Mouse (Mus musculus): ENCODE data around the gene Wwox. TPM values are rescaled to one million over a fixed set of nuclear protein-coding genes. Genes with fewer than 3 reads are reported as not detected.

Wwox gene
- polyA plus RNA-seq (2012; ENCODE audit: insufficient read depth, low replicate concordance): 2.5 and 4.7 TPM in 2 replicates

DNA sequence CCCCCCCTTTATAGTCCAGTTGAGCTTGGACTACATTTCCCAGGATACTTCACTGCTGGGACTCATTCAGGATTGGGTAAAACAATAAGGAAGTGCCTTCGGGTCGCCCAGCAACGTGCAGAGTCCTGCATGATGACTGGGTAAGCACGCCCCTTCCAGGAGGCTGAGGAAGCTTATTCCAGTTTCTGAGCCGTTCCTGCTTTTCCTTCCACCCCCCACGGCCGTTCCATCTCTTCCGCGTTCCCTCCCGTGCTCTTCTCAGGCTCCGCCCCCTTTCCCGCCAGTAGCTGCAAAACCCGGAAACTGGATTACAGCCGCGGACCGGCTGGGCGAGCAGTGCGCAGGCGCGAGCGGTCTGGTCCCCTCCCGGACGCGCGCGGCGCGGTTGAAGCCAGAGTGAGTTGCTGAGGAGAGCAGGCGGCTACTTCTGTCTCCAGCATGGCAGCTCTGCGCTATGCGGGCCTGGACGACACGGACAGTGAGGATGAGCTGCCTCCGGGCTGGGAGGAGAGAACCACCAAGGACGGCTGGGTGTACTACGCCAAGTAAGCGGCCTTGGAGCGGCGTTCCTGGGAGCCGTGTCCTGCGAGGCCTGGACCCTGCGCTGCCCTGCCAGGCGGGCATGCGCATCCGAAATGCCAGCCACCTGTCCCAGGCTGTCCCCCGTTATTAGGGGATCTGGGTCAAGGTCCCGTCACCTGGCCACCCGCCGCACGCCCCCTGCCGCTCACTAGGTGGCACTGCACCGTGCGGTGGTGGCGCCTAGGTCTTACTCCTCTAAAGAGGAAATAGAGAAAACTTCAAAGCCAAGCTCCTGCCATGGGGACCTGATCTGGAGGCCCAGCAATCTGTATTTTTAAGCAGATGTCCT lies at the start of gene Wwox:
Gene Wwox, plus strand, starts transcription at position 322 of the 871 bp plus-strand sequence.
- Histone ChIP-seq H3K4me3 (replicated peaks) (peak within 1 kb of the TSS; percentile 92), H3K9me3 (no peaks in the 10 kb centered on the region), H3K27me3 (replicated peaks) (no peaks in the 10 kb centered on the region), H3K36me3 (replicated peaks; ENCODE audit: low read length) (peaks cover 8% of the 10 kb centered on the region), H3K4me1 (peaks cover 30% of the 10 kb centered on the region)
- TF ChIP-seq FLI1 (IDR thresholded peaks at IDR 0.05; ENCODE audit: low read length): no peak
- no peak for TF ChIP-seq GATA1 (IDR thresholded peaks at IDR 0.05; ENCODE audit: borderline replicate concordance, low read length)

DNA sequence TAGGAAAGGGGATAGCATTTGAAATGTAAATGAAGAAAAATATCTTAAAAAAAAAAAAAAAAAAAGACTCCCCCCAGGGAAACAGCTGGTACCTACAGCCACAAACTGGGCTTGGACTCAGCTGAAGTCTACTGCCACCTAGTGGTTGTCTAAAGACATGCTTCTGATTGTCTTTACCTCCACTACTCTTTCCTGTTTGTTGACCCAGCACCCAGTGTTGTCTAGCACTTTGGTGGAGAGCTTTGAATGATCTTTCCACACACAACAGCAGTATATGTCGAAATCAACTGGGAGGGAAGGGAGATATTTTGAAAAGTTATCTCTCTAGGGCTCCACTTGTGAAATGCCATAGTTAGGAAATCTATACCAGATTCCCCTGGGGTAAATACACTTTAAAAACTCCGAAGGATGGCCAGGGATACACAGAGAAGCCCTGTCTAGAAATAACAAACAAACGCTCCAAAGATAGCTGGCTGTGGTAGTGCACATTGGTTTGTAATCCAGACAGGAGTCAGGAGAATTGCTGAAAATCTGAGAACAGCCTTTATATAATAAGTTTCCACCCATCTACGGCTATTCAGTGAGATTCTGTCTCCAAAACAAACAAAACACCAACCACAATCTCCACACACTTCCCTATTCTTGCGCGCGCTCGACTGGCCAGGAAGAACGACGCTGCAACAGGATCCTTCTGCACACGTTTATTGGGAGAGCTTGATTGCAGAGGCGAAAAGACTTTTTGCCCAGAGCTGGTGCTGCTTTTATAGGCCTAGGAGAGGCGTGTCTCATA lies 48.8 kb upstream of the Wwox start:
- TF ChIP-seq GATA1 (IDR thresholded peaks at IDR 0.05; ENCODE audit: borderline replicate concordance, low read length): no peak
- TF ChIP-seq FLI1 (IDR thresholded peaks at IDR 0.05; ENCODE audit: low read length): no peak
- H3K9me3 ChIP-seq: no peaks in the 10 kb centered on the region

DNA sequence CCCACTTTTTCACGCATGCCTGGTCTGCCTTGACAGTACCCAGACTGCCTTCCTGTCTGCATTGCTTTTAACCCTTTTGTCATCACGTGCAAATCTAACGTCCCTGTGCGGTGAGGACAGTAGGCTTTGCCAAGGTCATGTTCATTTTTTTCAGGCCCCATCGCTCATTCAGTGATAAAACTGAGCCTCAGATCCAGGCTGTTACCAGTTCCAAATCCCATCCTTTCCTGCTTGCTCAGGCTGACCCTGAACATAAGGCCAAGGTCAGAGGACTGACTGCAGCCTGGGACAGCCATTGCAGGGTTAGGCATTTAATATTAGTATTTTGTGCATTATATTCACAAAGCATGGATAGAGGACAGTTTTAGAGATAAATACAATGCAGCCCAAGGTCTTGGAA lies 41.1 kb upstream of the Wwox start:
- Histone ChIP-seq H3K9me3 (peaks cover 11% of the 10 kb centered on the region), H3K27me3 (replicated peaks) (no peaks in the 10 kb centered on the region), H3K4me1 (no peaks in the 10 kb centered on the region), H3K4me3 (replicated peaks) (no peak overlapping the region), H3K36me3 (replicated peaks; ENCODE audit: low read length) (no peaks in the 10 kb centered on the region)
- no peak for TF ChIP-seq FLI1 (IDR thresholded peaks at IDR 0.05; ENCODE audit: low read length)
- TF ChIP-seq GATA1 (IDR thresholded peaks at IDR 0.05; ENCODE audit: borderline replicate concordance, low read length): no peak

More for the DNA sequence above, 48.8 kb upstream of the Wwox start:
- Histone ChIP-seq H3K27me3 (replicated peaks) (no peaks in the 10 kb centered on the region), H3K4me1 (peaks cover 12% of the 10 kb centered on the region), H3K36me3 (replicated peaks; ENCODE audit: low read length) (no peaks in the 10 kb centered on the region), H3K4me3 (replicated peaks) (no peak overlapping the region)

DNA sequence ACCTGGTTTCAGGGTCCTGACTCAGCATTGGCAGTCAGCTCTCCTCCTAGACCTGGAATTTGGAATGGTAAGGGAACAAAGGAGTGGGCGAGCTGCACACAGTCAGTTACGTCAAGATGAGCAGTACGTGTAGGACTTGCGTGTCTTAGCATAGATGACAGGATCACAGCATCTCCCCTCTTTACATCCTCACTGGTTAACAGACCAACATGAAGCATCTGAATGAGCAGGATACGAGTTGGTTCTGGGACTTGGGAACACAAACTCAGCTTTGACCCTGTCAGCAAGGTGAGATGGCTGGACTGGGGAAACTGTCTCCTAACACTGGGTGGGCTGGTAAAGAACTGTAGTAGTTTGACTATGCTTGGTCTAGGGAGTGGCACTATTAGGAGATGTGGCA lies 40.2 kb upstream of the Wwox start:
- Histone ChIP-seq H3K4me1 (no peaks in the 10 kb centered on the region), H3K27me3 (replicated peaks) (no peaks in the 10 kb centered on the region), H3K9me3 (peaks cover 11% of the 10 kb centered on the region), H3K36me3 (replicated peaks; ENCODE audit: low read length) (no peaks in the 10 kb centered on the region), H3K4me3 (replicated peaks) (no peak overlapping the region)
- no peak for TF ChIP-seq GATA1 (IDR thresholded peaks at IDR 0.05; ENCODE audit: borderline replicate concordance, low read length)
- TF ChIP-seq FLI1 (IDR thresholded peaks at IDR 0.05; ENCODE audit: low read length): no peak

DNA sequence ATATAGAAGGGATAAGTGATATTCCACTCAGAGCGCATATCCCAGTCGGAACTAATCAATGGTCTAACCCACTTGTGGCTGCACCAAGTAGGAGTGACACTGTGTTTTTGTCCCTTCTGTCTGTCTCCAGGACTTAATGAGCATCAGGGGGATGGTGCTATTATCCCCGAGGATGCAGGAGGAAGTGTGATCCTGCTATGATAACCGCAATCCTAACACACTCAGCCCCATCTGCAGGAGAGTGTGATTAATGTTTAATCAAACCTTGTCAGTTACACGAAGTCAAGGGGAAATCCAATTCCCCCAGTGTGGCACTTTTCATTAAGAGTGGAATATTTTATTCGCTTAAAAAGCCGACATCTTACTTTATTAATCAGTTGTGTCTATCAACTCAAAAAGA lies 37.8 kb upstream of the Wwox start:
- H3K9me3 ChIP-seq: peaks cover 11% of the 10 kb centered on the region
- no peaks in the 10 kb centered on the region for H3K36me3 ChIP-seq (replicated peaks; ENCODE audit: low read length)
- no peaks in the 10 kb centered on the region for H3K27me3 ChIP-seq (replicated peaks)
- H3K4me1 ChIP-seq: no peaks in the 10 kb centered on the region
- TF ChIP-seq GATA1 (IDR thresholded peaks at IDR 0.05; ENCODE audit: borderline replicate concordance, low read length) (no peak), FLI1 (IDR thresholded peaks at IDR 0.05; ENCODE audit: low read length) (no peak)
- no peak overlapping the region for H3K4me3 ChIP-seq (replicated peaks)

DNA sequence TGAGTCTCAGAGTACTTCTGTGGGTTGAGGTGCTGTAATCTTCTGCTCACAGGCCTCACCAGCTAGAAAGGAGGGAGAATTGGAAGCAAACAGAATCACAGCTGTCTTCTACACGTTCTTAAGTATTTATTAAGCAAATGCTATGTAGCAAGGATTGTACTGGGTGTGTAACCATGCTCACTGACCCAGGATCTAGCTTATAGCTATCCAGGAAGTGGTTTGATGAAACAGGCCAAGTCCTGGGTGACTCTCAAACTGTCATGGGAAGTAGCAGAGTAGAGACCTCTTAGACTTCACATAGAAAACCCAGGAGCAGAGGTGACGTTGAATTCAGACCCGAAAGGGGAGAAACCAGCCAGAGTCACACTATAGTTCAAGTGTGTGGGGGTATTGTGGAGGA lies 28.0 kb upstream of the Wwox start:
- no peak overlapping the region for H3K4me3 ChIP-seq (replicated peaks)
- no peaks in the 10 kb centered on the region for H3K27me3 ChIP-seq (replicated peaks)
- no peaks in the 10 kb centered on the region for H3K36me3 ChIP-seq (replicated peaks; ENCODE audit: low read length)
- no peaks in the 10 kb centered on the region for H3K4me1 ChIP-seq
- TF ChIP-seq GATA1 (IDR thresholded peaks at IDR 0.05; ENCODE audit: borderline replicate concordance, low read length) (no peak), FLI1 (IDR thresholded peaks at IDR 0.05; ENCODE audit: low read length) (no peak)
- peaks cover 10% of the 10 kb centered on the region for H3K9me3 ChIP-seq

DNA sequence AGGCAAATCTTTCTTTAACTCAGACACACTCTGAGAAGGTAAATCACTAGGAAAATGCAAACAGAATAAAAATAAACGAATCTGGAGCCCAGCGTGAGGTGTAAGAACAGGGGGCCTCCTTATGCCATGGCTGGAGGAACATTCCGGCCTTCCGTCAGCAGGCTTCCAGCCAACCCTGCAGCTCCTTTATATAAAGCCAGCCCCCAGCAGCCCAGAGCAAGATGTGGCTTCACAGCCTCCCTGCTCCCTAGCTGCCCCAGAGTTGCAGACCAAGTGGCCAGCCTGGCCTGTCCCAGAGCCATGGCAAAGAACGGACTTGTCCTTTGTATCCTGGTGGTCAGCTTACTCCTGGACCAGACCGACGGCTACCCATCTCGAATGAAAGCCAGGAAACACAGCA lies 21.7 kb upstream of the Wwox start, which contains the start of gene Clec3a:
Gene Clec3a, plus strand, starts transcription at position 301 of the 400 bp plus-strand sequence.
- no peak within 1 kb of the TSS for H3K4me3 ChIP-seq (replicated peaks)
- H3K9me3 ChIP-seq: peaks cover 16% of the 10 kb centered on the region
- TF ChIP-seq GATA1 (IDR thresholded peaks at IDR 0.05; ENCODE audit: borderline replicate concordance, low read length) (no peak), FLI1 (IDR thresholded peaks at IDR 0.05; ENCODE audit: low read length) (no peak)
- no peaks in the 10 kb centered on the region for H3K4me1 ChIP-seq
- peaks cover 2% of the 10 kb centered on the region for H3K27me3 ChIP-seq (replicated peaks)
- no peaks in the 10 kb centered on the region for H3K36me3 ChIP-seq (replicated peaks; ENCODE audit: low read length)

DNA sequence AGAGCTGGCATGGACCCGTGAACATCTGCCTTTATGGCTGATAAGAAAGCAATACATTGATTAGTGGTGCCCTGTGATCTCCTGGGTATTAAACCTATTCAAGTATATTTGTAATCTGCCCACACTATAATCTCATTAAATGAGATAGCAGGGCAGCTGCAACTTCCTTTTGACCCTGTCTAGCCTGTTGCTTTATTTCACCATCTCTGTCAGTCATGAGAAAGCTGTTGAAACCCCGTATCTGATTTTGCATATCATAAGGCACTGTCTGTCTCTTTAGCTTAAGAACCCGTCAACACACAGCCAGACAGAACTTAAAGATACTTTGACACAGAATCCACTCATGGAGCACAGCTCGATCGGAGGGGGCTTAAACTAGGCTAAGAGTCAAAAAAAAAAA lies 21.0 kb upstream of the Wwox start:
- Histone ChIP-seq H3K4me1 (no peaks in the 10 kb centered on the region), H3K27me3 (replicated peaks) (peaks cover 2% of the 10 kb centered on the region)
- TF ChIP-seq FLI1 (IDR thresholded peaks at IDR 0.05; ENCODE audit: low read length) (no peak), GATA1 (IDR thresholded peaks at IDR 0.05; ENCODE audit: borderline replicate concordance, low read length) (no peak)

DNA sequence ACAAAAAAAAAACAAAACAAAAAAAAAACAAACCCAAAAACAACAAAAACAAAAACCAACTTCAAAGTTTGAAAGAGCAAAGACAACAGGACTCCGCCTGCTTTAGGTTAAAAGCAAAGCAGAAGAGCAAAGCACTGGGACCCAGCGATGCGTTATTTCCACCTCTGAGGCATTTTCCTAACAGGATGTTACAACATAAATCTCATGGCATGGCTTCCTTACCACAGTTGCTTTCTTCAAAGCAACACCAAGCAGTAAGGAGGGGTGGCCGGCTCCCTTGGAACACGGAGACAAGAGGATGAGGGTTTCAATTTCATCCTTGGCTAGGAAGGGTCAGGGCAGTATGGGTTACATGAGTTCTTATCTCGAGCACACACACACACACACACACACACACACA lies 20.6 kb upstream of the Wwox start:
- peaks cover 14% of the 10 kb centered on the region for H3K9me3 ChIP-seq
- no peaks in the 10 kb centered on the region for H3K36me3 ChIP-seq (replicated peaks; ENCODE audit: low read length)
- no peaks in the 10 kb centered on the region for H3K4me1 ChIP-seq
- peaks cover 2% of the 10 kb centered on the region for H3K27me3 ChIP-seq (replicated peaks)
- H3K4me3 ChIP-seq (replicated peaks): no peak overlapping the region
- TF ChIP-seq FLI1 (IDR thresholded peaks at IDR 0.05; ENCODE audit: low read length) (no peak), GATA1 (IDR thresholded peaks at IDR 0.05; ENCODE audit: borderline replicate concordance, low read length) (no peak)

More for the DNA sequence above, 21.0 kb upstream of the Wwox start:
- no peak overlapping the region for H3K4me3 ChIP-seq (replicated peaks)
- no peaks in the 10 kb centered on the region for H3K36me3 ChIP-seq (replicated peaks; ENCODE audit: low read length)
- H3K9me3 ChIP-seq: peaks cover 15% of the 10 kb centered on the region

Data from megakaryocyte, embryonic 14.5 days (primary cell).